Mouse (Mus musculus) brain, embryonic 14.5 days (tissue): Measurements from ENCODE around the gene Tgtp1.
"Not testable (repeated sequence)": the region's sequence is repeated elsewhere in the genome, so short reads cannot be mapped to it uniquely, and the experiment has no call there.

ENCODE experiments used
- CTCF ChIP-seq: fragments of 200-500 bp; IDR thresholded peaks from 2 replicates; pipeline ENCODE4 v1.5.1; 2012; ENCODE audit warnings: inconsistent platforms, mild to moderate bottlenecking, moderate library complexity, borderline replicate concordance; ENCODE audit not compliant: insufficient read depth, insufficient read length; ENCODE audit errors: extremely low read depth
- POLR2A ChIP-seq: fragments of 200-500 bp; IDR thresholded peaks from 2 replicates; pipeline ENCODE4 v1.6.1; 2012; ENCODE audit warnings: mild to moderate bottlenecking, inconsistent platforms, borderline replicate concordance; ENCODE audit not compliant: poor library complexity, insufficient read depth, insufficient read length, severe bottlenecking; ENCODE audit errors: extremely low read depth

DNA sequence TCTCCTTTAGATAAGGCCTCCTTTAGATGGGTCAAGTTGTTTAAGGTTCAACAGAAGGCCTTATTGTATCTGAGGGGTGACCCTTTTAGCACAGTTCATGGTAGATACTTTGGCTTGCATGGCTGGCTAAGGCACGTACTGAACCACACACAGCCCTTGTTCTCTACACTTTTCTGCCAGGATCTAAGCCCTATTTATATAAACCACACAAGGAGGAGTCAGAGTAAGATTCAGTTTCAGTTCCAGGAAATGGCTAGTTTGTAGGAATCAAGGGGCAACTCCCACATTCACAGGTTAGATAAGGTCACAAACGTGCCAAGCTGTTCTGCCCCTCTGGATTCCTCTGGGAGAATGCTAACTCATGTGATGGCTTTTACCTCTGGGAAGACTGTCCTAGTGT, at the start of gene Tgtp1:
- TF ChIP-seq POLR2A, CTCF: not testable (repeated sequence)
